Mouse (Mus musculus): Measurements from ENCODE around the gene Gse1.

Gene Gse1

DNA sequence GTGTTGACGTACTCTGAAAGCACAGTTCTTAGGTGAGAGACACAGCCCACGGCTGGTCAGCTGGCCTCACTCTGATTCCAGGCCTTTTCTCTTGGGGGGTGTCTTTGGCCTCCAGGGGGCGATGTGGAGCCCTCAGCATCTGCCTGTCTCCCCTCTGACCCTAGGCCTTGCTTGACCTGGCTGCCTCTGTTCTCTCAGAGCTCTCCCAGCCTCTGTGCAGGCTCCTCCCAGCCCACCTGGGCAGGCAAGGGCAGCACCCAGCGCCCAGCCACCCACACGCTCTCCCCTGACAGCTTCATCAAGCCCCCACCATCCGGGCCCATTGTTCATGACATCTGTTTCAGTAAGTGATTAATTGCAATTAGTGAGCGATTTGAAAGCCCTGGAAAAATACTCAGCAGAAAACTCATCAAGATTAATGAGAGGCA, 176.4 kb downstream of the Gse1 start:
- DNase-seq (ENCODE audit: low read depth) = peak; percentile 60

DNA sequence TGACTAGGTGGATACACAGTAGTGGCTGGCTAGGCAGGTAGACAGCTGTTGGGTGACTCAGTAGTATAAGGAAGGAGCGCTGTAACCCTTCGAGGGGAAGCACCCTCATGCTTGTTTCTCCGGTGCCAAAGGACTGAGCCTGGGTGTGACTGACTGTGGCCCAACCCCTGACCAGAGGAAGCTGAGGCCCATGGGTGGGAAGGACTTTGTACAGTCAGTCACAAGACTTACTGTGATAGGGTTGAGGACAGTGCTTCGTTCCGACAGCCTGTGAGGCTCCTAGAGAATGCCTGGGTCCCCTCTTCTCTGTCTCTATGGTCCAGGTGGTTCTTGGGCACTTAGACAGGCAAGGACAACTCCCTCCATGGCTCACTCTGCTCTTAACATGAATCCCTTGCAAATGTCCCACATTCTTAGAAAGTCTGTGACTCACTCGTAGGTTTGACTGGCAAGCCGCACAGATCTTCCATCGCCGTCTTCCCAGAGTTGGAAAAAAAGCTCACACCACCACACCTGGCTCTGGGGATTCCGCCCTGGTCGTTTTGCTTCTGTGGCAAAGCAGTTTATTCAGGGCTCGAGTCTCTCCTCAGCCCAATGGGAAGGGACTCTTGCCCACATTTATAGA, 177.9 kb downstream of the Gse1 start:
- no peak for DNase-seq (ENCODE audit: low read depth)

DNA sequence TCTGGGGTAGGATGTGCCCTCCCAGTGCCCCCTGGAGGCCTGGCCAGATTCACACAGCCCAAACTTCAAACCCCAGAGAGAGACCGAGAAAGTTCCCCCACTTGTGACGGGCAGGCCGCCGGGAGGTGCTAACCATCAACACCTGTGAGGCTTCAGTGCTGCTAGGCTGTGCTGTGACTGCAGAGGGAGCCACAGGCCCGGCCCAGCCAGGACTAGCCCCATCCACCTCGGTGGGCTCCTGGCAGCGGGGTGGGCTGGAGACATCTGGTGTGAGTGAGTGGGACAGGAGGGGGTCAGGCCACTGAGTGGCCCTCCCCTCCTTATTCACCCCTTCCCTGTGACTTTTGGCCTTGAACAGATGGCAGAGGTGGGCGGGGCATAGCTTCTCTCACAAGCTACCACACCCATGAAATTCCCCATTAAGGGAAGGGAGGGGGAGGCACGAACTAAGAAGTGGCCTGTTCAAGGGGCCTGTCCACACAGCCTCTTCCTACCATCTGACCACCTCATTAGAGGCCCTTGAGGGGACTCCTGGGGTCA, 179.5 kb downstream of the Gse1 start:
- DNase-seq (ENCODE audit: low read depth) = peak; percentile 32

DNA sequence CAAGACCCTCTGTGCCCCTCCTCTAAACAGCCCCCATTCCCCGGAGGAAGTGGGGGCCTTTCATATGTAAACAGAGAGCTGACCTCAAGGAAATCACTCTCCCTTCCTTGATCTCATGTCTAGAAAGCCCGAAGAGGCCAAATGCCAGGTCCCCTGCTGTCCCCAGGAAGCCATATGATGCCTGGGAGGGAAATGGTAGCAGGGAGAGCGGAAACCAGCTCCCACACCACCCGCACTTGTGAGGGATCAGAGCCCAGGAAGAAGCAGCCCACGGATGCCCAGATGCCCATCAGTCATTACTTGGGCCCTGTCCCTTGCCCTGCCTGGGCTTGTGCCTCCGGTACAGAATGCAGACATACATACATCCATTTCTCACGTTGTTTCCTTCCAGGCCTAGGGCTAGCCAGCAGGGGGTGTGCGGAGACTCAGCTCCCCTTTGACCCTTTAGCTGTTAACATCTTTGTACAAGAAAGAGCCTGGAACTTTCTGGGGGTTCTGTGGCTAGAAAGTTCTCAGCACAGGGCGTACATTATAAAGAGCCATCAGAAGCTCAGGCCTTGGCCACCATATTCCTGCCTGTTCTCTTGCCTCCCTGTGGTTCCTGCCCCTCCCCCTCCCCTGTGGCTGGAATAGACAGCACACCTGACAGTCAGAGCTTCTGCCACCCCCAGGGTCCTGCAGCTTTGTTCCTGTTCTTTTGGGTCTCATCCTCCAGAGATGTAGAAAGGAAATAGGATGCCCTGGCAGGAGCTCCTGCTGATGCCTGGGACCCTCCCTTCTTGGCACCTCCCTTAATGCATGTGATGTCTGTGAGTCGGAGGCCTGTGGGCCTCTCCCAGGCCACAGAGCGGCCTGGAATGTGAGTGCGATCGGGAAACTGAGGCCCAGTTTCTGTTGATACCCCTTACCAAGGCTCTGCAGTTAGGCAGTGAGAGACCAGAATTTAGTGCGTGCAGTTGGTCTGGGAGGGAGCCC, 180.3 kb downstream of the Gse1 start:
- DNase-seq (ENCODE audit: low read depth) = no peak

DNA sequence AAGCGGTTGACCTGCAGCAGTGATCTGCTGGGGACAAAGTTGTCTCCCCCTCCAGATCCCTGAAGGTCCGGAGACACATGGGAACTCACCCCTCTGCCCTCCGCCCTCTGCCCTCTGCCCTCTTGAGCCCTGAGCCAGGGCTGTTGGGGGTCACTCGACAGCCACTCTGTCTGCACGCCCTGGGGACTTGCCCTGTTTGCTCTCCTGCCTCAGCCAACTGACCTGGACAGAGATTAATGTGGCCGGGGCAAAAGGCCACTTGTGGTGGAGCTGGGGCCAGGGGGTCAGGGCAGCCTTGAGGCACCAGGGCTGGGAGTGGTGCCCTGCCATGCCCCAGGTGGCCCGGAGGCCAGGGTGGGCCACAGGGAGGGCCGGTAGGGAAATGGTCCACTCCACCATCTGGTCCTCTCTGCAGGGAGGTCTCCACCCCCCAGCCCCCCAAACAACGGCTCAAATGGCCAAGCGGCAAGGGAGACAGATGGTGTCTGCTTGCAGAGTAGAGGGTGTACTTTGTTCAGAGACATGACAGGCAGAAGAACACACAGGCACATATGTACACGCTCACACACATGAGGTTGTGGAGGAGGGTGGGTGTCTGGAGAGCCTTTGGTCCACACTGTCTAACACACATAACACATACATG, 181.2 kb downstream of the Gse1 start:
- DNase-seq (ENCODE audit: low read depth) = no peak

DNA sequence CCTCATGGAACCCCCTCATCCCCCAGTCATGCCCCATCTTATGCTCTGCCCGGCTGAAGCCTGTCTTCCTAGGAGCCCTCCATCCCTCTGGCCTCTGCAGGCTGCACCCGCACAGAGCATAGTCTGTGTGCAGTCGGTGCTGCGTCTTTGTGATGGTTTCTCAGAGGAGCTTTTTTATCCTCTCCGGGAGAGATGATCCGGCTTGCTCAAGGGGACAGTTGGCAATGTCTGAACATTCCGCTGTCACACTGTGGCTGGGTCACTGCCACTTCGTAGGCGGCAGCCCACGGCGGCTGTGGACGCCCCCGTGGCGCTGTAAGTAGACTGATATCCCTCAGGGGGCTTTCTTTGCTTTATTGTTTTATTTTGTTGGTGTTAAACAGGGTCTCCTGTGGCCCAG, 182.8 kb downstream of the Gse1 start:
- no peak for DNase-seq (ENCODE audit: low read depth)

DNA sequence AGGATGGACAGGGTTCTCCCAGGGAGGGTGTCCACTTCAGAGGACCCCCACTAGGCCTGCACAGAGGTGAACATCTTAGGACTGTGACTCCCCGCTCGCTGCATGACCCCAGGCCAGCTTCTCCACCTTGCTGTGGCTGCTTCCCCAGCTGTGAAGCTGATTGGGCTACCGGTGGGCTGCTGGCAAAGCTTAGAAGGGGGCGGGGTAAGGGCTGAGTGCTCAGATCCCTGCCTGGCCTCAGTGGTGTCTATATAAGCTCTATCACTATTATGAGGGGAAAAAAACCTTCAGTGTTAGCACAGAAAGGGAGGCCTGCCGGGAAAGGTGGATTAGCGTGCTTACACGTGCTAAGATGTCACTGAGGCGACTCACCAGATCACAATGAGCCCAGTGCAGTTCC, 183.6 kb downstream of the Gse1 start:
- no peak for DNase-seq (ENCODE audit: low read depth)

DNA sequence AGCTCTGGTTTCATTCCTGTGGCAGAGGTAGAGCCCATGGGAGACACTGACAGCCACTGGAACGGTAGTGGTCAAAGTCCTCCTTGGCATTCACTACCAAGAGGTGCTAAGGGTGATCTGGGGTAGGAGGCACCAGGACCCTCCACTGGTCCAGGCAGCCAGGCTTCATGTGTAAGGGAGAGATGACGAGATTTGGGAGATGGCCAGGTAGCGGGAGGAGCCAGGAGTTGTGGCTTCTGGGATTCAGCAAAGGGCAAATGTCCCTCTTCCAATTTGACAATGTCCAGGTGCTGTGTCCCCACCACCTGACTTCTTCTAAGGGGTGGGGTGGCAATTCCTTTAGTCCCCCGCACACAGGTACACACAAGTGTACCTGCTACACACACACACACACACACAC, 184.1 kb downstream of the Gse1 start:
- no peak for DNase-seq (ENCODE audit: low read depth)

DNA sequence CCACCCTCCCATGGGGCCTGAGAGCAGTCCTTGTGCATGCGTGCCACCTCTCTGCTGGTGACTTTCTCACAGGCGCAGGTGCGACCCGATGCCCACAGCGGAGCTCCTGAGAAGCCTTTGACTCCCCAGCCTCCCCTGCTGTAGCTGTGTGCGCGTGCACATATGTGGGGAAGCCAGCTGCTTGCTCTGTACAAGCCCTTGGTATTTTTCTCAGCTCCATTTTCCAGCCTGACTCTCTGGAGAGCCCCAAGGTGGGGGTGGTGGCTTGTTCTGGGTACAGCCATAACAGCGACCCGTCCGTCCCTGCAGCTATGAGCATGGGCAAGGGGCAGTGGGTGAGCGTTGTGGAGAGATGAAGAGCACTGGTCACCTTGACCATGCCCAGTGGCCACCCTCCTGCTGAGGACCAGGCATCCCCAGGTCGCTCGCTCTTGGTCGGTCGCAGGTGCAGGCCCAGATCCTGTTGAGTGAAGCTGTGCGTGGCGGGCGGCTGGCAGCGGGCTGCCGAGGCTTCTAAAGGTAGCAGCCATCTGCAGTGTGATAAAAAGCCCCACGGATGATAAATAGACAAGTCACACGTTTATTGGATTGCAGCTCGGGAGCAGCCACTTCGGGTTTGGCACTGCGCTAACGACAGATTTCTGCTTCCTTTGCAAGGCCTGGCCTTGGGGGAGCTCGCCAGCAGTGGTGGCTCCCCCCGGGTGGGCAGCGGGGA, 184.8 kb downstream of the Gse1 start:
- no peak for DNase-seq (ENCODE audit: low read depth)

DNA sequence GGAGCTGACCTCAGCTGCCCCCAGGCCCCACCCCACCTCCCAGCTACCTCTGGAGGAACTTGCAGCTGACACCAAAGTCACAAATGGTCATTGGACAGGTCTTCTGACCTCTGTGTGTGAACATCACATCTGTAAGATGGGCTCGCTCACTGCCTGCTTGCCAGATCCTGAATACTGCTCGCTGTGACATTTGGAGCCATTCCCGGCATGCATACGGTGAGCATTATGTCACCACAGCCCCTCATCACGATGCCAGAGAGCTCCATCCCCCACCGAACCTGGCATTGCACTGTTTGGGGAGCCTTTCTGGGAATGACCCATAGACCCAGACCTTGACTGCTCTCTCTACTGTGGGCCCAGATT, 185.4 kb downstream of the Gse1 start:
- DNase-seq (ENCODE audit: low read depth) = no peak

DNA sequence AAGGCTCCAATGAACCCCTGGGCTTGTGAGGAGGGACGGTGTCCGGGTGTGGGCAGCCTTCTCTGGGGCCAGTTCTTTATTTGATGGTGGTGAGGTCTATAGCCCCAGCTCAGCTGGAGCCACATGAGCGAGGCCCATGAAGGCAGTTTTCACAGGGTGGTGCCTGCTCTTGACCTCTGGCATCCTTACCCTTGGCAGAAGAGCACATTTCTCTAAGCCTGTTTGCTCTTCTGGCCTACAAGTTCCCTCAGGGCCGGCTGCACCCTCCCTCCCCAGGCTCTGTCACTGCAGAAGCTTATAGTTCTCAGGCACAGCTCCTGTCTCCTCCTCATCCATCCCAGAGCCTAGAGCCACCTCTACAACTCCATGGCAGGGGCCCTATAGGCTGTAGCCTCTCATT, 186.0 kb downstream of the Gse1 start:
- no peak for DNase-seq (ENCODE audit: low read depth)

DNA sequence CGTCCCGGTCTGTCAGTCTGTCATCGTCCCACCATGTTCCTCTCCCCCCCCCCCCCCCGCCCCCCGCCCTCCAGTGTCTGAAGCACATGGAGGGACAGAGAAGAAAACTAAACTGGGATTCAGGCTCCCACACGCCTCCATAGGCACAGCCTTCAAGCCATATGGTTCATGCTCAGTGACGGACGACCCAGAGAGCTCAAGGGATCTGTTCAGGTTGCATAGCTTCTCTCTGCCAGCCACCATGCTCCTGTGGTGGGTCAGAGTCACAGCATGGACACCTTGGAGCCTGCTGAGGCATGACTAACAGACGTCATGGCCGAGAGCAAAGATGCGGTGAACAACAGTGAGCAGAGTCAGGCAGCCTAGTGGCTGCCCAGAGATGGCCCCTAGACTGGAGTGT, 187.2 kb downstream of the Gse1 start:
- DNase-seq (ENCODE audit: low read depth) = no peak

DNA sequence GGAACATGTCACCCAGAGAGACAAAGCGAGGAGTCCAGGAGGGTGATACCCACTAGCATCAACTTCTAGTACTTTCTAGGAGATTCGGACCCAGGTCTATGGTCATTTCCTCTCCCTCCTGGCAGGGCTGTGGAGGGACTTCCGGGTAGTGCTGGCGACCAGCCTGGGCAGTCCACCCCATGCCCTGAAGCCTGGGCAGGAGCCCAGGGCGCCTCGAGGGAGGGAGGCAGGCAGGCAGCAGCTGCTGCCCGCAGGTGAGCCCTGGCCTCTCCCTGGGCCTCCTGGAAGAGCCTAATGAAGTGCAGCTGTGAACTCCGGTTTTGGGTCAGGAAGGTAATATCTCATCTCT, 187.9 kb downstream of the Gse1 start:
- DNase-seq (ENCODE audit: low read depth) = no peak

DNA sequence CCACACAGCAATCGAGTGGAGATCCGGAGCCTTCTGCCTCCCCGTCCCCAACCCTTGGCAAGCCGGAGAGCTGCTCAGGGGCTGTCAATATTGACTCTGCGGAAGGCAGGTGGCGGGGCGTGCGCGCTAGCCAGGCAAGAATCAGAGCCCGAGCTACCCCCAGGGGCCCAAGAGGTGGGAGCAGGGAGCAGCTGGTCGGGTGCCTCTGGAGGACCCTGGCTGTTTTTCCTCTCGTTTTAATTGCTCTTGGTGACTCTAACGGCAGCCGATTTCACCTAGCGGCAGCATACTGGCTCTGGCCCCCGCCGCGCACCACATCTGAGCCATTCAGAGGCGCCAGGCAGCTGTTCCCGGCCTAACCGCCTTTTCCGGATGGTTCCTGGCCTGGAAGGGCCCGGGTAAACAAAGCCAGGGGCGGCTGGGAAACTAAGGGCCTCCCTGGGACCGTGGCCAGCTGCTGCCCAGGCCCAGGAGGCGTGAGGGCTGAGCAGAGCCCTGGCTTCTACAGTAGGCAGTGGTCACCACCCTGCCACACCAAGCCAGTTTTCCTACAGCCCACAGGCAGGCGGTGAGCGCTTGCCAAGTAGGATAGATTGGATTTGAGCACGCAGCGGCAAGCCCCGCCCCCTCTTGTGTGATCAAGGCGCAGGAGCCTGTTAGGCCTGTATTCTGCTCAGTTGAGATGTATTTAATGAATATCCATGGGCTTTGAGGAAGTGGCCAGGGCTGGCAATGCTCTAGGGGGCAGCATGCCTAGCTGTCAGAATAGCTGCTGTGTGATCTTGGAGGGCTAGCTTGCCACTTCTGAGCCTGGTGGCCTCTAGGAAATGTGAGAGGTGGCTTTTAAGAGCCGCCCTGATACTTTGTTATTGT, 188.5 kb downstream of the Gse1 start:
- DNase-seq (ENCODE audit: low read depth) = no peak

DNA sequence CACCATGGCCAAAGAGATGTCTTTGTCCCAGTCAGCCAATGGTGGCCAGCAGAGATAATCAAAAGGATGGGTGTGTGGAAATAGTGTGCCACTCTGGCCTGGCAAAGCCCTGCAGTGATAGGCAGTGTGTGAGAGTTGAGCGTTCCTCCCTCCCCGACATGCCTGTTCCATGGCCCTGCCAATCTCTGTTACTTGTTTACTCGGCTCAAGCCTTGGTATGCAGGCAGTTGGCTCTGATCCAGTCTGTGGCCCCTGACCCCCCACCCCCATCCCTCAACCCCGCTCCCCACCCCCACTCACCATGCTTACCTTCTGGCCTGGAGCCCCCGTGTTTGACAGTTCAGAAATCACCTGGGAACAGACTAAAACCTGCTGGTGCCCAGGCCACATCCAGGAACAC, 189.9 kb downstream of the Gse1 start:
- no peak for DNase-seq (ENCODE audit: low read depth)

DNA sequence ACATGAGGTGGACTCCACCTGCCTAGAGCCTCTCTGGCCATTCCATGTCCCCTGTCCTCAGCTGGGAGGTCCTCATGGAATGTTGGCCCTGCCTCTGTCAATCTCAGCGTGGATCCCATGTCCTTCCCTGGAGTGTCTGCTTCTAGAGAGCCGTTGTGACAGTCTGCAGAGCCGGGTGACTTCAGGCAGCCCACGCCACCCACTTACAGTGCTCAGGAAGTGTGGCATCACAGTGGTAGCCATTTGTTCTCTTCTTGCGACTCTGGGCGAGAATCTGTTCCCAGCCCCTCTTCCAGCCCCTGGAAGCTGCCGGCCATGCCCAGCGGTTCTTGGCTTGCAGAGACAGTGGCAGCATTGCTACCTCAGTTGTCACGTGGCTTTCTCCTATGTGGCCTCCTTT, 191.4 kb downstream of the Gse1 start:
- no peak for DNase-seq (ENCODE audit: low read depth)

DNA sequence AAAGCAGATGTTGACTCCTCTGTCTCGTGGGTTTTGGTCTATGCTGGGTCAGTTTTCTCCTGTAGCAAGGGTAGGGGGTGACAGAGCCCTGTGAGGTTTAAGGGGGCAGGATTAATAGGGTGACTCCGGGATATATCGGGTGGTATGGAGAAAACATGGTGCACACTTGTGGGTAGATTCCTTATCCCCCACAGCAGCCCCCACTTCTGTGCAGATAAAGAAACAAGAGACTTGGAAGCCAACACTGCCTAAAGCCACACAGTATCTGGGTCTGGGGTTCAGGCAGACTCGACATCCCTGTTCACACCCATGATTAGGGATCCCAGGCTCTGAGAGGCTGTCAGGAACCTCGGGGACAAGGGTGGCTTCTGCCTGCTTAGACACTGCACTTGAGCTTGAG, 192.0 kb downstream of the Gse1 start:
- DNase-seq (ENCODE audit: low read depth) = no peak

DNA sequence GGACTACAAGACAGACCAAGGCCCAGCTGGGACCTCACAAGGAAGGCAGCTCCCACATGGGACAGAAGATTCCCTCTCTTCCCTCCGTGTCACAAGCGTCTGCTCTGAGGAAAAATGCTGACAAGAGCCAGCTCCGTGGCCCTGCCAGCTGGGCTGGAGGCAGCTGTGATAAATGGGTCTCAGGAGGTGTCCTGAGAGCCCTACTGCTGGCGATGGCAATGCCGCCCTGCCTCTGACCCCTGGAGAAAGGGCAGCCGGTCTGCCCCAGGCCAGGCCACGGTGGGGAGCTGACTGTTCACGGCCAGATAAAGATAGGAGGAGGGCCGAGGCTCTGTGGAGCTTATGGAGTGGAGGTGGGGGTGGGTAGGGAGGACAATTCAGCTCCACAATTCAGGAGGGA, 193.4 kb downstream of the Gse1 start:
- no peak for DNase-seq (ENCODE audit: low read depth)

DNA sequence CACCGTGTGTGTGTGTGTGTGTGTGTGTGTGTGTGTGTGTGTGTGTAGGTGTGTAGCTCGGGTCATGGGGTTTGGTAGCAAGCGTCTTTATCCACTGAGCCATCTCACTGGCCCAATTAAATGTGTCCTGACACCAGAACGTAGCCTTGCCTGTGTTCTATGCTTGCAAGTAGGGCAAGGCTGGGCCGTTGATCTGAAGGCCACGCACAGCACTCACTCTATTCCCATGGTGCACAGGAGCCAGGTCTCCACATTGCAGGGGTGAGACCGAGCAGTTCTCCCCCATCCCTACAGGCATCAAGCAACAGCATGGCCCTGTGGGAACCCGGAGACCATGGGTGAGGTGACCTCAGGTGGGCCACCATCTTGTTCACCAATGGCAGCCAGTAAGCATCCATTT, 194.0 kb downstream of the Gse1 start:
- no peak for DNase-seq (ENCODE audit: low read depth)

DNA sequence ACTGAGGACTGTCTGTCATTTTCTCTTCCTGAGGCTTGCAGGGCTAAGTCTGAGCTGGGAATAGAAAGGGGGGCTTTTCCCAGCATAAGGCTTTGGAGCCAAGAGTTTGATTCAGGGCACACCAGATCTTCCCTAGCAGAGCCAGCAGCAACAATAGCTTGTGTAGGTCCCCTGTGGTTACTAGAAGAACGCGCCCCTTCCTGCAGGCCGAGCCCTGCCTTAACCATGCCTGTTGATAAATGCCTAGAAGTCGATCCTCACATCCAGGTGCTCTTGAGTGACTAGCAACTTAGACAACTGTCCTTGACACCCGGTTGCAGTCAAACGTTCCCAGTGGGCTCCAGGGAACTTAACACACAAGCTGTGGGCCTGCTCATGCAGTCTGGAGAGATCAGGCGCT, 195.3 kb downstream of the Gse1 start:
- DNase-seq (ENCODE audit: low read depth) = no peak

DNA sequence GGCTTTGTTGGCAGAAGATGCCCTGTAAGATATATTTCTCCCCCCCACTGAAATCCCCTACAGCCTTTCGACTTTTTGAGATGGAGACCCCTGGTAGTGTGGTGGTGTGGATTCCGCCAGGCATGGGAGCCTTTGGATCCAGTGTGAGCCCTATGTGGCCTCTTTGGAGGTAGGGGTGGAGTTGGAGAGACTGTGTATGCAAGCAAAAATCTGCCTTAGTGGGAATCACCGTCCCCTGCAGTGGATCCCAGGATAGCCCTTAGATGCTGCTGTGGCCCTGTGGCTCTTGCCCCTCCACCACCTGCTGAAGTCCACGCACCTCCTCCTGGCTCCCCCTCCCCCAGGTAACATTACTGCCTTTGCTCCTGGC, 196.6 kb downstream of the Gse1 start:
- no peak for DNase-seq (ENCODE audit: low read depth)
